Mouse (Mus musculus): ENCODE measurements around the gene Odf2l. TPM values are rescaled to one million over a fixed set of nuclear protein-coding genes. Genes with fewer than 3 reads are reported as not detected.
A peak's percentile ranks its signal among the peaks of the same experiment; 100 is the strongest.

Odf2l gene
- polyA plus RNA-seq, 1 experiment from 2014 or later, result 23.7 TPM

DNA sequence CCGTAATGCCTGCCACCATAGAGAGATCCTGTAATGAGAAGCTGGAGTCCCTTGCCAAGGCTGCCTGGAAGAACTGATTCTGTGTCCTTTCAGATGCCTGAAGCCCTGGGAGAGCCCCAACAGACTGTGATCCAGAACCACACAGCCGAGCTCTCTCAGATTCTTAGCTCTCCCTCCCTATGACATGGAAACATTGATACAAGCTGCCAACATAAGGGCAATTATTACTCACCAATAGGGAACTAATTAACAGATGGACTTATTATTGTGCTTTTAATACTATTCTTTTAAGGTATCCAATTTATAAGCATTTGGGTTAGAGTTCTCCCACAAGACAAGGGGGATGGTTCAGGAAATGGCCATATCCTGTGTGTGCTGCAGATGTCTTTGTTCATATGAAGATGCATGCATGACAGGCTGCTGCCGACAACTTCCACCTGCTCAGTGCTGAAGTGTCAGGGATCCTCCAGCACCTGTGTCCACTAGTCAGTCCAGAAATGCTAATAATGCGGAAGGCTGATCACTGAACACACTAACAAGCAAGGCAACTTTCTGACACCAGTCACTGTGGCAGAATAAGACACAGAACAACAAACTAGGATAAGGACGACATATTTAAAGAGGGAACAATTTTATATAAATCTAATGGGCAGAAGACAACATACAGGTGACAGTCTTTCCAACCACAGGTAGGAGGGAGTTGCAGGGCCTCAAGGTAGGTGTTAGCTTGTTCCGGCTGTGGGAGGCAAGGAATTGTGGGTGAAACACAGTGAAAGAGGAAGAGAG lies 52.4 kb downstream of the Odf2l start:
- no peak for DNase-seq (ENCODE audit: low spot score)

DNA sequence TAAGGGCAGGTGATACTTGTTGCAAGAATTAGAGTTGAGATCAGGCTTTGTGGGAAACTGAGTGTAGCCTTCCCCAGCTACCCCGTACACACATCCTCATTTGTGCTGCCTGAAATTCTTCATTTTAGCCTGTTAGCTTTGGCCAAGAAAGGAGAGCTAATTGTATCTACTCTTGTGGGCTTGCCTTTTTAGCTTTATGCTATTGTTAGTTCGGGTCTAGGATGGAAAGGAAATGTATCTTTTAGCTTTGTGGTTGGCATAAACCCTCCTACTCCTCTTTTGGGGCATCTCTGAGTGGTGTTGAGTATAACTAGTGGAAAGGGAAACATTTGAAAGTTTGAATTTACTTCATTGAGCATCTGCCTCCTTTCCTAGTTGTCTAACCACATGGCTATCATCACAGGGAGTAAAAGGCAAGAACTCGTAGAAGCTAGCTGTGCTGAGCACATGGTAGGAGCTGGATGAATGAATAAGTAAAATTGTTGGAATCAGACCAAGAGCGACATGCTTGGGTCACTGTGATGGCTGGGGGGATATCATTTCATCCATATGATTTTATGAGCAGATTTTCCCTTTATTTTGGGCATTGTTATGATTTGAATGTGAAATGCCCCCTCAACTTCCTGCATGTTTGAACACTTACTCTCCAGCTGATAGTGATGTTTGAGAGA lies 53.1 kb downstream of the Odf2l start:
- Histone ChIP-seq H3K27ac (ENCODE audit: low read depth, low read length) (no peak overlapping the region), H3K9ac (ENCODE audit: low read length) (no peak overlapping the region), H3K4me3 (ENCODE audit: low read depth, low read length) (no peak overlapping the region), H3K4me1 (ENCODE audit: control insufficient read depth, insufficient read depth, low read length) (no peaks in the 10 kb centered on the region), H3K27me3 (ENCODE audit: control insufficient read depth, insufficient read depth, low read length) (no peaks in the 10 kb centered on the region), H3K9me3 (ENCODE audit: control insufficient read depth, low read length) (no peaks in the 10 kb centered on the region), H3K4me2 (ENCODE audit: low read depth) (no peak overlapping the region), H3K36me3 (ENCODE audit: control insufficient read depth, insufficient read depth, low read length) (no peaks in the 10 kb centered on the region)
- DNase-seq (ENCODE audit: low spot score), result no peak
- 83% methylated on average over 4 of the region's 4 CpGs for whole genome bisulfite sequencing
- ATAC-seq (ENCODE audit: insufficient read depth, low FRiP score, low TSS enrichment), result no peak

More for the DNA sequence above, 52.4 kb downstream of the Odf2l start:
- no peak overlapping the region for H3K9ac ChIP-seq (ENCODE audit: low read length)
- no peak for ATAC-seq (ENCODE audit: insufficient read depth, low FRiP score, low TSS enrichment)
- H3K27ac ChIP-seq (ENCODE audit: low read depth, low read length), result no peak overlapping the region
- H3K4me1 ChIP-seq (ENCODE audit: control insufficient read depth, insufficient read depth, low read length), result no peaks in the 10 kb centered on the region
- H3K27me3 ChIP-seq (ENCODE audit: control insufficient read depth, insufficient read depth, low read length), result no peaks in the 10 kb centered on the region
- no peaks in the 10 kb centered on the region for H3K9me3 ChIP-seq (ENCODE audit: control insufficient read depth, low read length)
- no peak overlapping the region for H3K4me2 ChIP-seq (ENCODE audit: low read depth)
- H3K4me3 ChIP-seq (ENCODE audit: low read depth, low read length), result no peak overlapping the region
- no peaks in the 10 kb centered on the region for H3K36me3 ChIP-seq (ENCODE audit: control insufficient read depth, insufficient read depth, low read length)
- 85% methylated on average over 6 of the region's 6 CpGs for WGBS

DNA sequence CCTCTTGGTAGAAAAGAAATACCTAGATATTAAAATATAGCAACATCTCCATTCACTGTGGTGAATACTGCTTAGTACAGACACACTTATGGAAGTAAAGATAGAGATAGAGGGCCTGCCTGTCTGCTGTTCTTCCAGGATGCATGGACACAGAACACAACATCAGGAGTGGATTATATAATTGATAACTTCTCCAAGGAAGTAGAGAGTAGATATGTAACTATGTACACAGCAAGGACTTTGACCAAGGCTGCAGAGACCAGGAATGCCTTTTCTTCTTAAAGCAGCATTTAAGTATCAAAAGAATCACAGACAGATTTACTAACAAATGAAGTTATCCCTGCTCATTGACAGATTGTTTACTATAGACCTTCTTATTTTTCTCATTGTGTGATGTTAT lies 66.3 kb downstream of the Odf2l start:
- H3K4me3 ChIP-seq (ENCODE audit: low read depth, low read length), result no peak overlapping the region
- no peak for DNase-seq (ENCODE audit: low spot score)
- H3K9ac ChIP-seq (ENCODE audit: low read length), result no peak overlapping the region
- H3K4me2 ChIP-seq (ENCODE audit: low read depth), result no peak overlapping the region
- H3K27me3 ChIP-seq (ENCODE audit: control insufficient read depth, insufficient read depth, low read length), result no peaks in the 10 kb centered on the region
- no peak overlapping the region for H3K27ac ChIP-seq (ENCODE audit: low read depth, low read length)
- H3K36me3 ChIP-seq (ENCODE audit: control insufficient read depth, insufficient read depth, low read length), result no peaks in the 10 kb centered on the region
- H3K9me3 ChIP-seq (ENCODE audit: control insufficient read depth, low read length), result no peaks in the 10 kb centered on the region
- ATAC-seq (ENCODE audit: insufficient read depth, low FRiP score, low TSS enrichment), result no peak
- no peaks in the 10 kb centered on the region for H3K4me1 ChIP-seq (ENCODE audit: control insufficient read depth, insufficient read depth, low read length)

GRCm38 (mm10) chr3:145191972-145192371 lies 73.6 kb downstream of the Odf2l start:
- Histone ChIP-seq H3K9me3 (ENCODE audit: control insufficient read depth, low read length) (no peaks in the 10 kb centered on the region), H3K9ac (ENCODE audit: low read length) (no peak overlapping the region), H3K4me3 (ENCODE audit: low read depth, low read length) (no peak overlapping the region), H3K4me2 (ENCODE audit: low read depth) (no peak overlapping the region), H3K36me3 (ENCODE audit: control insufficient read depth, insufficient read depth, low read length) (no peaks in the 10 kb centered on the region), H3K27me3 (ENCODE audit: control insufficient read depth, insufficient read depth, low read length) (no peaks in the 10 kb centered on the region), H3K27ac (ENCODE audit: low read depth, low read length) (no peak overlapping the region), H3K4me1 (ENCODE audit: control insufficient read depth, insufficient read depth, low read length) (no peaks in the 10 kb centered on the region)
- ATAC-seq (ENCODE audit: insufficient read depth, low FRiP score, low TSS enrichment), result no peak
- DNase-seq (ENCODE audit: low spot score), result no peak
- WGBS, result 91% methylated on average over 2 of the region's 2 CpGs

- Histone ChIP-seq H3K4me1 (ENCODE audit: control insufficient read depth, insufficient read depth, low read length) (no peaks in the 10 kb centered on the region), H3K4me2 (ENCODE audit: low read depth) (no peak overlapping the region), H3K9me3 (ENCODE audit: control insufficient read depth, low read length) (no peaks in the 10 kb centered on the region), H3K36me3 (ENCODE audit: control insufficient read depth, insufficient read depth, low read length) (no peaks in the 10 kb centered on the region), H3K27ac (ENCODE audit: low read depth, low read length) (no peak overlapping the region), H3K9ac (ENCODE audit: low read length) (no peak overlapping the region), H3K4me3 (ENCODE audit: low read depth, low read length) (no peak overlapping the region), H3K27me3 (ENCODE audit: control insufficient read depth, insufficient read depth, low read length) (no peaks in the 10 kb centered on the region)
- DNase-seq (ENCODE audit: low spot score) (no peak), ATAC-seq (ENCODE audit: insufficient read depth, low FRiP score, low TSS enrichment) (no peak)
- WGBS, result 85% methylated on average over 8 of the region's 8 CpGs
Measured at GRCm38 (mm10) chr3:145195240-145195923, 77.0 kb downstream of the Odf2l start.

- ATAC-seq (ENCODE audit: insufficient read depth, low FRiP score, low TSS enrichment), result peak; percentile 28; the same call in 1 of the 2 replicates
- Histone ChIP-seq H3K4me1 (ENCODE audit: control insufficient read depth, insufficient read depth, low read length) (no peaks in the 10 kb centered on the region), H3K27ac (ENCODE audit: low read depth, low read length) (no peak overlapping the region), H3K9ac (ENCODE audit: low read length) (no peak overlapping the region), H3K4me2 (ENCODE audit: low read depth) (no peak overlapping the region), H3K36me3 (ENCODE audit: control insufficient read depth, insufficient read depth, low read length) (no peaks in the 10 kb centered on the region), H3K4me3 (ENCODE audit: low read depth, low read length) (no peak overlapping the region), H3K9me3 (ENCODE audit: control insufficient read depth, low read length) (no peaks in the 10 kb centered on the region), H3K27me3 (ENCODE audit: control insufficient read depth, insufficient read depth, low read length) (no peaks in the 10 kb centered on the region)
- WGBS, result 93% methylated on average over 2 of the region's 2 CpGs
- DNase-seq (ENCODE audit: low spot score), result no peak
Measured at GRCm38 (mm10) chr3:145198050-145198449, 79.7 kb downstream of the Odf2l start.

Other genes with a start within 250 kb of the Odf2l start
- not detected in 2 replicates for gene Clca4b, start 186.1 kb upstream of the Odf2l start, polyA plus RNA-seq (2014; fragmentation: Nextera tagmentation; extraction: Ambion mirVana)
- gene Clca4a, start 143.5 kb upstream of the Odf2l start, polyA plus RNA-seq (2014; fragmentation: Nextera tagmentation; extraction: Ambion mirVana), result not detected in 2 replicates
- gene Clca1, start 85.8 kb upstream of the Odf2l start, polyA plus RNA-seq (2014; fragmentation: Nextera tagmentation; extraction: Ambion mirVana), result not detected in 2 replicates
- 0.18 and 0.24 TPM in 2 replicates for gene Clca2, start 19.1 kb upstream of the Odf2l start, polyA plus RNA-seq (2014; fragmentation: Nextera tagmentation; extraction: Ambion mirVana)
- gene Col24a1, start 173.9 kb downstream of the Odf2l start, polyA plus RNA-seq (2014; fragmentation: Nextera tagmentation; extraction: Ambion mirVana), result 0.80 and 0.92 TPM in 2 replicates

All from neural tube, embryonic 11.5 days (tissue).